Mouse (Mus musculus): ENCODE results near the gene Rasef.
"Not testable (repeated sequence)": the region's sequence is repeated elsewhere in the genome, so short reads cannot be mapped to it uniquely, and the experiment has no call there.

Gene Rasef

GRCm38 (mm10) chr4:73790260-73791185, at the start of gene Rasef:
Gene Rasef, minus strand, starts transcription at chr4:73790994.
- DNase-seq (ENCODE audit: low spot score), result peak; percentile 51

DNA sequence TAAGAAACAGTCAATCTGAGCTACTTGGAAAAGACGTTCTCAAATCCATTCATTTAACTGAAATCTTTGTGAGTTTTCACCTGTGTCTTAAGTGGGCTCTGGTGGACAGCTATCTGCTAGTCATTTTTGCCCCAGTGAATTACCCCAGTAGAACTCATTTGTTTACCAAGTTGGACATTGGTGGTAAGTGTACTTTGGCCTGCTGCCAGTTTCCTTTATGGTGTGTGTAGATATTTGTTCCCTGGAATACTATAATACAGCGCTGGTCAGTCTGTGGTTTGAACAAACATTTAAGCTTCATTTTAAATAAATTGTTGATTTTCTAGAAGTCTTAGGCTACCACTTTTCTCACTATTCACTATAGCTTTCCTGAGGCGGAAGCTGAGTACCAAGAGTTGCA, 35.8 kb upstream of the Rasef start:
- DNase-seq (ENCODE audit: low spot score), result no peak

GRCm38 (mm10) chr4:73791186-73791540, 369 bp upstream of the Rasef start:
- no peak for DNase-seq (ENCODE audit: low spot score)

- no peak for DNase-seq (ENCODE audit: low spot score)
These were observed 1.3 kb downstream of the Rasef start for GRCm38 (mm10) chr4:73789534-73789933.

DNA sequence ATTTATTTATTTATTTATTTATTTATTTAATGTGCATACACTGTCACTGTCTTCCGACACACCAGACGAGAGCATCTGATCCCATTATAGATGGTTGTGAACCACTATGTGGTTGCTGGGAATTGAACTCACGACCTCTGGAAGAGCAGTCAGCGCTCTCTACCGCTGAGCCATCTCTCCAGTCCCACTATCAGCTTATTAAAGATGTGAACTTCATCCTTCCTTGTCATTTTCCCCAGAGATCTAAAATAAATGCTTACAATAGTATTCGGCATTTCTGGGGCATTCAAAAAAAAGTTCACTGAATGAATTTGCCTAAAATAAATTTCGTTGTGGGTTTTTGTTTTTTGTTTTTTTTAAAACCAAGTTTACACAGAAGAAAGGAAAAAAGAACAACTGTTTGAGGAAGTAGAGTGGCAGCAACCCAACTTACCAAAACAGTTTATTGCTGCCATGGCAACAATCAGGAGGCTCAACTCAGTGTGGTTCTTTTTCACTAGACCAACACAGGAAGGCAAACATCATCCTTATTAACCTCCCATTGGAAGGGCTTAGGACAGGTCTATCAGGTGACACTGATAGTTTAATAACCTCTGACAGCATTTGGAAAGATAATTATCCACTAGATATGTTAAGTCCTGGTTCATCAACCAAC, 2.6 kb downstream of the Rasef start:
- peak; percentile 29 for DNase-seq (ENCODE audit: low spot score)

DNA sequence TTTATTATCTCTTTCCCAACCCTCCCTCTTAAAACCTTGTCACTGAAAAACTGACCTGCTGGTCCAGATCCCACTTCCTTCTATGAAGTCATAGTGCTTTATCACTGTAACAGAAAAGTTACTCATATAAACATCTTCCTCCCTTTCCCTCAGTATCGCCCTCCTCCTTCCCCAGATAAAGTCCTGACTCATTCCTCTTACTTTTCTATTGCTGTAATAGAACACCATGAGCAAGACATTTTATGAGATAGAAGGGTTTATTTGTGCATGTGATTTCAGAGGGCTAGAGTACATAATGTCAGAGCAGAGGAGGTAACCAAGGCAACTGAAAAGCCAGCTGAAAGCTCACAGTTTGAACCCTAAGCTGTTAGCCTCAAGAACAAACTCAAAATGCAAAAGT, 6.6 kb downstream of the Rasef start:
- DNase-seq (ENCODE audit: low spot score), result no peak

DNA sequence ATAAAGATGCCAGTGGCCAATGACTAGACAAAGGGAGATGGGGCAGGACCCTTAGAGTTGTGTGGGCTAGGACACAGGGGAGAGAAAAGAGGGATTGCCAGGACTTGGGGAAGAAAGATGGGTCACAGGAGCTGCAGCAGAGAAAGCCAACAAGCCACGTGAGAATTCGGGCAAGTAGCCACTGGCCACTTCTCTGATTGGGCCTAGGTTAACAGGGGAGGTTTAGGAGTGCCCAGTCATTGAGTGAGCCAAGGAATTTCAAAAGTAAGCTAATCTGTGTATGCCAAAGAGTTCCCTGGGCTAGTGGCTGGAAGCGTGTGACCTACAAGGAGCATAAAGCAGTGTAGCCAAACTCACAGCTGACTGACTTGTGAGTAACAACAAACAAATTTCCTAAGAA, 9.7 kb downstream of the Rasef start:
- no peak for DNase-seq (ENCODE audit: low spot score)

DNA sequence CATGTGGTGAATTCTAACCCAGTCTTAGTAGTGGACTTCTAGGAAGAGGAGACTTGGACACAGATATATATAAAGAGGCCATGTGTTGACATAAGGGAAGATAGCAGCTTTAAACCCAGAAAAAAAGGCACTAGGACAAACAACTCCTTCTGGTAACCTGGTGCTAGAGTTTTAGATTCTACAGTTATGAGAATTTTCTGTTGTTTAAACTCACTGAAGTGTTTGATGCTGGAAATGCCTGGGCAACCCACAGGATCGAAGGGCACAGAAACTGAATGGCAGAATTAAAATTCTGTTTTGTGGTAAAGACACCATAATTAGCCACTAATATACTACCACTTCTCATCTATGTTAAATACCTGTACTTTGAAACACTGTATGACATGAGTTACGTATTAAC, 15.5 kb downstream of the Rasef start:
- DNase-seq (ENCODE audit: low spot score), result no peak

DNA sequence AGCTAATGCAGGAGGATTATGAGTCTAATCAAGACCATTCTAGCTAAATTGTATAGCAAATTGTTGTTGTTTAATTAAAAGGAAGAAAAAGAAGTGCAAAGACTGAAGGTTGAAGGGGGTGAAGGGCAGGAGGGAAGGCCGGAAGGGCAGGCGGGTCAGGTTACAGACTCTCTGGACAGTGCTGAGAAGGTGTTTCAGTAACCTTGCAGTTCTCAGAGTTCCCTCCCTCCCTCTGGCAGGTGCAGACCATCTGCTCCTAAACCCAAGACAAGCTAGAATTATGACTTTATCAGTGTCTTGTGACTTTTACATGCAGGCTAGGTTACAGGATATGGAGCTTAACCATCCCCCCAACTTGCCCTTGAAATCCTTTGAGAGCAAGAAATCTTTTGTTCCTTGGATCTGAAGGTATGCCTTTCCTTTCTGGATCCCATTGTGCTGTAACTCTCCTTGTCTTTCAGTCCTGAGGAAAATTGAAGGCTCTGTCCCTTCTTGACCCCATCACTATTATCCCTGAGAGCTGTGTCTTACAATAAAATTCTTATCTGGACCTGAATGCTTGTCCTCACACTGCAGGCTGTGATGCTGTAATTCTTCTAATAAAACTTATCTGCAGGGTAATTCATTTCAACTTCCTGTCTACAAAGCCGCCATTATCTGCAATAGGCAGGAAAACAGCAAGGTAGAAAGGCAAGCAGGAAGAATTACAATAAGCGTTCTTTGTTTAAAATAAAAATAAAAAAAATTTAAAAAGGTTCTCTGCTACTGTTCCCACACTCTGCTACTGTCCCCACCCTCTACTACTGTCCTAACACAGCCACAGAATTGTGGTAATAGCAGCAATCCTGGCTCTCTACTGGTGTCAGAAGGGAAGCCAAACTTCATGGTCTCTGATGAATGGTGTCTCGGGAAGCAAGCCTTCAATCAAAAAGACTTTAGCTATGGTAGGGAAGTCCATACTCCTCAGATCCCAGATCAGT, 16.7 kb downstream of the Rasef start:
- DNase-seq (ENCODE audit: low spot score), result peak; percentile 19

- no peak for DNase-seq (ENCODE audit: low spot score)
These were observed 18.8 kb downstream of the Rasef start for GRCm38 (mm10) chr4:73772028-73772427.

- peak; percentile 21 for DNase-seq (ENCODE audit: low spot score)
These were observed 20.2 kb downstream of the Rasef start for GRCm38 (mm10) chr4:73770592-73770991.

DNA sequence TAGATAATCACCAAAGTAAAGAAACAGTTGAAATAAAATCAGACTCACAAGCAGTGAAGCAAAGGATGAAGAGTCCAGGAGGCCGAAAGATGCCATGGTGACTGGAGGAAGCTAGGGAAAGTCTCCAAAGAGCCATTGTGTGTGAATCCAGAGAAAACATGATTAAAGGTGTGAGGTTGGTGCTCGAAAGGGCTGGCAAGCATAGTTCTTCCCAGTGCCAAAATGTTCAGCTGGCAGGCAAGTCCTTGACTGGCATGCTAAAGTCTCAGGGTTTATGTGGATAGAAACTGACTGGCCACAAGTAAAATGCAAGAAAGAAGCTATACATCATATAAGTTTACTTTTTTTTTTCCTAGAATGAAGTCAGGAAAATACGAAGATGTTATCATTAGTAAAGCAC, 22.6 kb downstream of the Rasef start:
- no peak for DNase-seq (ENCODE audit: low spot score)

DNA sequence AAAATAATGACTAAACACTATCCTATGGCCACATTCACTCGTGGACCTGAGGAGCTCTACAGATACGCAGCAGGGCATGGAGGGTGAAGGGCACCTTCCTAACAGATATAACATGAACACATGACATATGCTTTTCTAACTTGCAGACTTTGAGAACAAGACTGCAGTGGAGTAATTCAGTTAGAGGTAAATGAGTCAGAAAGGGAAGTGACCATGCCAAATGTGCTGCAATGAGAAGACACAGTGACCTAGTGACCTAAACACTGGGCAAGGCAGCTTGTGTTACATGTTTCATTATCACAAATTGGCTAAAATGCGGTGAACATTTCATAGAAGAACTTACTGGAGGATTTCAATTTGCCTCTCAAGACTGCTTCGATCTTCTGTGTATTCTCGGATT, 42.6 kb downstream of the Rasef start:
- no peak for DNase-seq (ENCODE audit: low spot score)

GRCm38 (mm10) chr4:73739439-73739838, 51.4 kb downstream of the Rasef start:
- no peak for DNase-seq (ENCODE audit: low spot score)

DNA sequence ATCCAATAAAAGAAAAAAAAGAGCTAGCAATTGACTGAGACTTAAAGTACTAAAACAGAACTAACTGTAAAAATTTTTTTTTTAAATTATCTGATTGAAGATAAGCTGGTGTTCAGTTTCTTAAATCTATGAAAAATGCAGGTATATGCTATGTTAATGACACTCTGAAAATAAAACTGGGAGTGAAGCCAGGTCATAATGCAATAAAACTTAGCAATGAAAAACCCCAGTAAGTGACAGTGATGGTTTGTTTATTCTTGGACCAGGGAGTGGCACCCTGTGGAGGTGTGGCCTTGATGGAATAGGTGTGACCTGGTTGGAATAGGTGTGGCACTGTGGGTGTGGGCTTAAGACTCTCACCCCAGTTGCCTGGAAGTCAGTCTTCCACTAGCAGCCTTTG, 71.0 kb downstream of the Rasef start:
- no peak for DNase-seq (ENCODE audit: low spot score)

DNA sequence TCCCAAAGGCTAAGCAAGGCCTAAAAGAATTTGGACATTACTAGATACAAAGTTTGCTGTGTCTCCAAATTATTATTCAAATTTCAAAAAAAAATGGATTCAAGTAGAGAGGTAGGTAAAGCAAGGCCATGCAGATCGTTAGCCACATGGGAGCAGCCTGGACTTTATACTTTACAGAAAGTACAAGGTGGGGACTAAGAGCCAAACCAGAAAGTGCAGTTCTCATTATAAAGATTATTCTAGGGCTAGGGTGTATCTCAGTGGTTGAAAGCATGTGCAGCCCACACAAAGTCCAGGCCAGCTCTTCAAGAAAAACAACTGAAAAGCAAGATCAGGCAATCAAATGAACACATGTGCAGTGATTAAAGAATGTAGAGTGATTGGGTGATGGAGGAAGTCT, 72.0 kb downstream of the Rasef start:
- DNase-seq (ENCODE audit: low spot score), result no peak

GRCm38 (mm10) chr4:73683216-73683615, 107.6 kb downstream of the Rasef start, which contains the start of gene Gm428:
Gene Gm428, plus strand, starts transcription at chr4:73683516.
- DNase-seq (ENCODE audit: low spot score), result not testable (repeated sequence)

GRCm38 (mm10) chr4:73668054-73668453, 122.7 kb downstream of the Rasef start, which contains the start of gene Gm11239:
Gene Gm11239, plus strand, starts transcription at chr4:73668354.
- DNase-seq (ENCODE audit: low spot score), result not testable (repeated sequence)

All from embryo, embryonic 10.5 days (tissue).